Mouse (Mus musculus) embryonic fibroblast, embryonic 13.5 days (primary cell): ENCODE measurements around the gene Rsrc1. TPM values are rescaled to one million over a fixed set of nuclear protein-coding genes. Genes with fewer than 3 reads are reported as not detected.
A peak's percentile ranks its signal among the peaks of the same experiment; 100 is the strongest.

ENCODE experiments used
- H3K27ac ChIP-seq: 2 replicates; pipeline ENCODE4 v1.5.1; 2012; ENCODE audit warnings: low read length, control low read depth, inconsistent platforms; ENCODE audit not compliant: insufficient read depth
- H3K4me1 ChIP-seq: 2 replicates; pipeline ENCODE4 v1.6.1; 2011; ENCODE audit warnings: low read length; ENCODE audit not compliant: control insufficient read depth, insufficient read depth
- H3K4me3 ChIP-seq: 2 replicates; pipeline ENCODE4 v1.5.1; 2011; ENCODE audit warnings: mild to moderate bottlenecking, control low read depth, low read length; ENCODE audit not compliant: insufficient read depth
- CTCF ChIP-seq: IDR thresholded peaks from 2 replicates; pipeline ENCODE4 v1.5.1; 2011; ENCODE audit warnings: mild to moderate bottlenecking, control low read depth, low read length, moderate library complexity, borderline replicate concordance; ENCODE audit not compliant: insufficient read depth
- POLR2A ChIP-seq: IDR thresholded peaks from 2 replicates; pipeline ENCODE4 v1.6.1; 2011; ENCODE audit warnings: low read depth, mild to moderate bottlenecking, control low read depth, low read length, moderate library complexity
- polyA plus RNA-seq: library from polyadenylated mRNA; stranded (reverse); fragments of >200 nt; gene quantifications from 2 replicates; pipeline ENCODE4 v1.2.4, GENCODE M21; 2011; ENCODE audit warnings: low read depth; ENCODE audit not compliant: missing spikeins, insufficient read length

Rsrc1 gene
- polyA plus RNA-seq, 1 experiment, result 44.9 TPM

DNA sequence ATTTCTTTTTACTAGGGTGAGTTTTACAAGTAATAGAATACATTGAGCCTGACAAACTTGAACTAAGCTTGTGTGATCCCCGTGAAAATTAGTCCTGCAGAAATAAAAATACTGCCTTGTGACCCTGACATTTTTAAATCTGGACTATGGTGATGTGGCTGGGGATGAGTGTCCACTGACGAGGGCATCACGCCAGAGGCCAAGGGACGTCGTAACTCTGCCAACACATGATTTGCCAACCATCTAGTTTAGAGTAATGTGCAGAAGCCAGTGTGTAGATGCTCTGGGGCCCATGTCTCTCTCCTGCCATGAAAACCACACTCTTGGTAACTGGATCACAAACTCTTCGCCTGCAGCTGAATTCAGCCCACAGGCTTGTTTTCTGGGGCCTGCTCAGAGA is 386.3 kb downstream of the Rsrc1 start:
- Histone ChIP-seq H3K4me1 (no peaks in the 10 kb centered on the region), H3K4me3 (no peak overlapping the region), H3K27ac (no peak overlapping the region)
- TF ChIP-seq POLR2A, result no peak
- no peak for TF ChIP-seq CTCF

DNA sequence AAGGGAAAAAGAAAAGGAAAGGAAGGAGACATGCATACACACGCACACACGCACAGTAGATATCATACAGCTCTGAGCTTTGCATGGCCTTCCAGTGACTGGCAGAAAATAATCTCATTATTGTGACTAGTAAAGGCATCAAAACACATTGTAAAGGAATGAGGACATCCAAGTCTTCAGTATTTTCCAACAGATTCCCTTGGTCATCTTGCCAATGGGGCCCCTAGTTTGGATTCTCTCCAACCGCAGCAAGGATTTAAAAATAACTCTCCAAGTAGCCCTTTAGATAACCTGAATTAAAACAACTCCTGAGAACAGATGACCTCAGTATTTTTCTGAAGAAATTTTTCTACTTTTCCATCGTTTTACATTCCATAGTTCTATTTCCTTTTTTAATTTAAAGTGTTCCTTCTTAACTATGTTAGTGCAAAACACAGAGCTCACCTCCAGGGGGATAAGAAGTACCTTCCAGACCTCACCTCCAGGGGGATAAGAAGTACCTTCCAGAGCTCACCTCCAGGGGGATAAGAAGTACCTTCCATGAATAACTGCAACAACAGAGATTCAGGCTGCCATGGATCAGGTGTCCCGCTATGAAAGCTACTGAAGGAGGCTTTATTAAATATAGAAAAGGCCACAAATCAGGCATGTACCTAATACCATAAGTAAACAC is 388.4 kb downstream of the Rsrc1 start:
- Histone ChIP-seq H3K4me1 (no peaks in the 10 kb centered on the region), H3K4me3 (no peak overlapping the region), H3K27ac (no peak overlapping the region)
- TF ChIP-seq POLR2A (no peak), CTCF (no peak)

- Histone ChIP-seq H3K4me3 (no peak overlapping the region), H3K27ac (no peak overlapping the region), H3K4me1 (no peaks in the 10 kb centered on the region)
- TF ChIP-seq POLR2A (no peak), CTCF (no peak)
Measured at GRCm38 (mm10) chr3:67372194-67372593, 391.0 kb downstream of the Rsrc1 start.

- no peak overlapping the region for H3K4me3 ChIP-seq
- no peaks in the 10 kb centered on the region for H3K4me1 ChIP-seq
- no peak for TF ChIP-seq CTCF
- no peak for TF ChIP-seq POLR2A
- no peak overlapping the region for H3K27ac ChIP-seq
Measured at GRCm38 (mm10) chr3:67372781-67373180, 391.6 kb downstream of the Rsrc1 start.

- TF ChIP-seq POLR2A, result 0 out of 2 replicates have a peak, but pooled peaks have one; percentile 24
- TF ChIP-seq CTCF, result no peak
- Histone ChIP-seq H3K4me1 (no peaks in the 10 kb centered on the region), H3K27ac (no peak within 1 kb of the TSS), H3K4me3 (peak within 1 kb of the TSS; percentile 40)
Measured at GRCm38 (mm10) chr3:67373872-67374271, 392.7 kb downstream of the Rsrc1 start, which contains the start of gene Mlf1. Gene Mlf1 (plus strand): TSS chr3:67374097.

GRCm38 (mm10) chr3:67374360-67374778 is 393.2 kb downstream of the Rsrc1 start:
- no peaks in the 10 kb centered on the region for H3K4me1 ChIP-seq
- H3K27ac ChIP-seq, result no peak overlapping the region
- no peak for TF ChIP-seq CTCF
- TF ChIP-seq POLR2A, result no peak
- peak overlapping the region; percentile 40 for H3K4me3 ChIP-seq

DNA sequence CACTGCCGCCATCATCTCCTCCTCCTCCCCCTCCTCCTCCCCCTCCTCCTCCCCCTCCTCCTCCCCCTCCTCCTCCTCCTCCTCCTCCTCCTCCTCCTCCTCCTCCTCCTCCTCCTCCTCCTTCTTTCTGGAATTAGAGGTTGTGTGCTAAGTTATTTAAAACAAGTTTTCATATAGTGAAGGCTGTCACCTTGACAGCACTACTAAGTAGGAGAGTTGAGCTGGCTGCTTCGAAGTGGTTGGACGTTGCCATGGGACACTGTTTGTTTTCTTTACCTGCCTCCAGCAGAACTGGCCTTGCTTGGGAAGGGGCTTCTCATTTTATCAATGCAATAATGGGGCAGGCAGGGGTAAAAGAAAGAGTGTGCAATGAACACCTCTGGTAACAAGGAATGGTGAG is 393.9 kb downstream of the Rsrc1 start, which contains the start of gene Gm17402:
Gm17402 (minus strand) TSS at position 101 of the 400 bp plus-strand sequence.
- no peak for TF ChIP-seq CTCF
- no peak for TF ChIP-seq POLR2A
- Histone ChIP-seq H3K4me3 (peak within 1 kb of the TSS; percentile 40), H3K27ac (no peak within 1 kb of the TSS), H3K4me1 (no peaks in the 10 kb centered on the region)

GRCm38 (mm10) chr3:67378215-67378614 is 397.0 kb downstream of the Rsrc1 start:
- TF ChIP-seq CTCF (no peak), POLR2A (no peak)
- Histone ChIP-seq H3K27ac (no peak overlapping the region), H3K4me1 (no peaks in the 10 kb centered on the region), H3K4me3 (no peak overlapping the region)

Other genes with a start within 250 kb of the Rsrc1 start
- gene Shox2, start 381 bp downstream of the Rsrc1 start, polyA plus RNA-seq, result 22.3 and 46.0 TPM in 2 replicates